Mouse (Mus musculus) stomach, postnatal 0 days (tissue): Measurements from ENCODE around the gene Samd10.

Experiments used
- CTCF ChIP-seq: IDR thresholded peaks from 2 replicates; pipeline ENCODE4 v1.5.1; 2016; ENCODE audit warnings: antibody characterized with exemption, low read depth, mild to moderate bottlenecking, moderate library complexity
- EP300 ChIP-seq: optimal IDR thresholded peaks from 2 replicates; pipeline ENCODE3; 2016; ENCODE audit warnings: antibody characterized with exemption

DNA sequence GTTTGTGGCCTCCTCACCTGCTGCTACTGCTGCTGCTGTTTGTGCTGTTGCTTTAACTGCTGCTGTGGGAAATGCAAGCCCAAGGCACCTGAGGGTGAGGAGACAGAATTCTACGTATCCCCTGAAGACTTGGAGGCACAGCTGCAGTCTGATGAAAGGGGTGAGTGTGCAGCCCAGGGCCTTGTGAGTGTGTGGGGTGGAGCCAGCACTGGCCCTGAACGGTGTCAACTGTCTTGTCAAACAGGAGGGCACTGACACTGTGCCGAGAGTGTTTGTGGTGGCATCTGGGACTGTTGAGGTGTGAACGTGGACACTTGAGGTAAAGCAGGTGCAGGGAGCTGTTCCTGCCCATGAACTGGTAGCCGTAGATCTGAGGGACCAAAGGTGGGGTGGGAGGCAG is 50.3 kb downstream of the Samd10 start:
- TF ChIP-seq CTCF (no peak), EP300 (no peak)
